Mouse (Mus musculus) adipocyte (in vitro differentiated cells): Measurements from ENCODE around the gene Ccdc185.

Source experiments
- DNase-seq: peaks from one replicate; pipeline ENCODE4 v3.0.0-alpha.2; 2016; ENCODE audit warnings: low spot score

The Ccdc185 gene

GRCm38 (mm10) chr1:182749080-182749479 is at the start of gene Ccdc185:
Gene Ccdc185 (minus strand): TSS chr1:182749180.
- no peak for DNase-seq

- DNase-seq, result no peak
These were observed 48.1 kb upstream of the Ccdc185 start for GRCm38 (mm10) chr1:182797048-182797447.

GRCm38 (mm10) chr1:182794628-182795027 is 45.6 kb upstream of the Ccdc185 start:
- no peak for DNase-seq

GRCm38 (mm10) chr1:182794221-182794620 is 45.2 kb upstream of the Ccdc185 start:
- no peak for DNase-seq

- DNase-seq, result peak; percentile 29
These were observed 43.6 kb upstream of the Ccdc185 start for GRCm38 (mm10) chr1:182792521-182793071.

- no peak for DNase-seq
These were observed 39.9 kb upstream of the Ccdc185 start for GRCm38 (mm10) chr1:182788896-182789295.

- DNase-seq, result no peak
These were observed 38.0 kb upstream of the Ccdc185 start for GRCm38 (mm10) chr1:182787030-182787429.

- no peak for DNase-seq
These were observed 36.5 kb upstream of the Ccdc185 start for GRCm38 (mm10) chr1:182785504-182785903.

GRCm38 (mm10) chr1:182784784-182785183 is 35.8 kb upstream of the Ccdc185 start:
- no peak for DNase-seq

GRCm38 (mm10) chr1:182783774-182784173 is 34.8 kb upstream of the Ccdc185 start:
- DNase-seq, result no peak

GRCm38 (mm10) chr1:182779024-182779520 is 30.1 kb upstream of the Ccdc185 start:
- DNase-seq, result no peak

GRCm38 (mm10) chr1:182778225-182778624 is 29.2 kb upstream of the Ccdc185 start:
- DNase-seq, result no peak

GRCm38 (mm10) chr1:182776749-182777410 is 27.9 kb upstream of the Ccdc185 start:
- DNase-seq, result no peak

GRCm38 (mm10) chr1:182775576-182775975 is 26.6 kb upstream of the Ccdc185 start:
- no peak for DNase-seq

- DNase-seq, result no peak
These were observed 15.7 kb upstream of the Ccdc185 start for GRCm38 (mm10) chr1:182764541-182765281.

- DNase-seq, result no peak
These were observed 14.9 kb upstream of the Ccdc185 start, which contains the start of gene Susd4 for GRCm38 (mm10) chr1:182763716-182764461. Gene Susd4 (plus strand): TSS chr1:182763860.

- no peak for DNase-seq
These were observed 14.3 kb upstream of the Ccdc185 start for GRCm38 (mm10) chr1:182763191-182763715.

- no peak for DNase-seq
These were observed 9.8 kb upstream of the Ccdc185 start for GRCm38 (mm10) chr1:182758783-182759182.

GRCm38 (mm10) chr1:182754865-182755264 is 5.9 kb upstream of the Ccdc185 start:
- DNase-seq, result no peak

GRCm38 (mm10) chr1:182753694-182754093 is 4.7 kb upstream of the Ccdc185 start:
- DNase-seq, result no peak

GRCm38 (mm10) chr1:182751301-182751700 is 2.3 kb upstream of the Ccdc185 start:
- DNase-seq, result no peak

GRCm38 (mm10) chr1:182747834-182748233 is 1.1 kb downstream of the Ccdc185 start:
- DNase-seq, result no peak
